Mouse (Mus musculus) intestine, embryonic 14.5 days (tissue): ENCODE results near the gene Iqgap1. TPM values are rescaled to one million over a fixed set of nuclear protein-coding genes. Genes with fewer than 3 reads are reported as not detected.

Source experiments
- ATAC-seq: fragments of 200-750 bp; cut with Nextera tagmentation; replicated peaks from 2 replicates; pipeline ENCODE4 v1.8.0; 2017; ENCODE audit warnings: low read depth, moderate number of reproducible peaks, moderate TSS enrichment, moderate library complexity; ENCODE audit not compliant: low FRiP score, low TSS enrichment
- DNase-seq: peaks from one replicate; pipeline ENCODE4 v3.0.0-alpha.2; 2018; ENCODE audit warnings: low spot score
- H3K27ac ChIP-seq: fragments of 300-500 bp; sonication (generic); 2 replicates; pipeline ENCODE4 v1.5.1; 2014; ENCODE audit warnings: low read depth, mild to moderate bottlenecking, control low read depth
- H3K27me3 ChIP-seq: fragments of 300-500 bp; sonication (generic); replicated peaks from 2 replicates; pipeline ENCODE4 v1.6.1; 2014; ENCODE audit warnings: low read length, control low read depth; ENCODE audit not compliant: control insufficient read depth, insufficient read depth
- H3K36me3 ChIP-seq: fragments of 300-500 bp; sonication (generic); 2 replicates; pipeline ENCODE4 v1.6.1; 2014; ENCODE audit warnings: low read length, control low read depth; ENCODE audit not compliant: control insufficient read depth, insufficient read depth
- H3K4me1 ChIP-seq: fragments of 300-500 bp; sonication (generic); replicated peaks from 2 replicates; pipeline ENCODE4 v1.6.1; 2014; ENCODE audit warnings: low read length, control low read depth, mixed read lengths; ENCODE audit not compliant: control insufficient read depth, insufficient read depth
- H3K4me2 ChIP-seq: fragments of 300-500 bp; sonication (generic); 2 replicates; pipeline ENCODE4 v1.6.1; 2014; ENCODE audit warnings: low read length
- H3K4me3 ChIP-seq: fragments of 300-500 bp; sonication (generic); 2 replicates; pipeline ENCODE4 v1.5.1; 2014; ENCODE audit warnings: low read depth, low read length, control low read depth, mixed read lengths
- H3K9ac ChIP-seq: fragments of 300-500 bp; sonication (generic); 2 replicates; pipeline ENCODE4 v1.6.1; 2014; ENCODE audit warnings: mild to moderate bottlenecking, low read length
- H3K9me3 ChIP-seq: fragments of 300-500 bp; sonication (generic); 2 replicates; pipeline ENCODE4 v1.6.1; 2016; ENCODE audit warnings: low read length, control low read depth; ENCODE audit not compliant: control insufficient read depth
- WGBS: fragments of 180-500 bp; shearing (Covaris S2); extraction: QIAGEN DNeasy Blood & Tissue Kit; methylation state at CpG from one replicate; pipeline ENCODE4 v1.1.7; 2014; 5-methylcytosine and 5-hydroxymethylcytosine counted together
- polyA plus RNA-seq: library from polyadenylated mRNA; unstranded; fragments of >200 nt; fragmentation: Nextera tagmentation; extraction: Ambion mirVana; gene quantifications from 2 replicates; pipeline ENCODE4 v1.2.1, GENCODE M21; 2014

The Iqgap1 gene
- polyA plus RNA-seq: 81.7 and 82.5 TPM in 2 replicates

- Histone ChIP-seq H3K9me3 (no peaks in the 10 kb centered on the region), H3K4me1 (no peaks in the 10 kb centered on the region), H3K4me3 (no peak within 1 kb of the TSS), H3K36me3 (no peaks in the 10 kb centered on the region), H3K27ac (no peak within 1 kb of the TSS), H3K27me3 (no peaks in the 10 kb centered on the region), H3K9ac (no peak within 1 kb of the TSS), H3K4me2 (no peak within 1 kb of the TSS)
- ATAC-seq: no peak
- WGBS: 70% methylated on average over 11 of the region's 11 CpGs
- DNase-seq: no peak
Observed at GRCm38 (mm10) chr7:80825843-80826403, at the start of gene Iqgap1. Iqgap1 (minus strand) TSS chr7:80825974.

GRCm38 (mm10) chr7:80873631-80874030 is 47.9 kb upstream of the Iqgap1 start:
- H3K9ac ChIP-seq: no peak overlapping the region
- H3K36me3 ChIP-seq: peaks cover 89% of the 10 kb centered on the region
- no peaks in the 10 kb centered on the region for H3K27me3 ChIP-seq
- H3K27ac ChIP-seq: no peak overlapping the region
- ATAC-seq (no peak), DNase-seq (no peak)
- H3K4me1 ChIP-seq: no peaks in the 10 kb centered on the region
- no peak overlapping the region for H3K4me3 ChIP-seq
- no peak overlapping the region for H3K4me2 ChIP-seq
- no peaks in the 10 kb centered on the region for H3K9me3 ChIP-seq
- WGBS: 93% methylated on average over 2 of the region's 2 CpGs

GRCm38 (mm10) chr7:80873038-80873437 is 47.3 kb upstream of the Iqgap1 start:
- Histone ChIP-seq H3K4me2 (no peak overlapping the region), H3K9ac (no peak overlapping the region), H3K27ac (no peak overlapping the region), H3K27me3 (no peaks in the 10 kb centered on the region), H3K9me3 (no peaks in the 10 kb centered on the region), H3K4me3 (no peak overlapping the region), H3K4me1 (no peaks in the 10 kb centered on the region), H3K36me3 (peaks cover 93% of the 10 kb centered on the region)
- DNase-seq (no peak), ATAC-seq (no peak)
- 80% methylated on average over 5 of the region's 5 CpGs for WGBS

- Histone ChIP-seq H3K27me3 (no peaks in the 10 kb centered on the region), H3K36me3 (peaks cover 82% of the 10 kb centered on the region), H3K27ac (no peak overlapping the region), H3K4me2 (no peak overlapping the region), H3K9ac (no peak overlapping the region), H3K4me1 (peaks cover 9% of the 10 kb centered on the region; the same call in 1 of the 2 replicates), H3K4me3 (no peak overlapping the region), H3K9me3 (no peaks in the 10 kb centered on the region)
- WGBS: 89% methylated on average over 2 of the region's 2 CpGs
- ATAC-seq: no peak
- DNase-seq: no peak
Observed at GRCm38 (mm10) chr7:80868686-80869085, 42.9 kb upstream of the Iqgap1 start.

GRCm38 (mm10) chr7:80866514-80867147 is 40.9 kb upstream of the Iqgap1 start:
- peak; percentile 84 for ATAC-seq
- Histone ChIP-seq H3K4me1 (peaks cover 19% of the 10 kb centered on the region), H3K4me2 (peak overlapping the region; percentile 28), H3K27ac (peak overlapping the region; percentile 64), H3K4me3 (no peak overlapping the region), H3K9ac (no peak overlapping the region), H3K27me3 (no peaks in the 10 kb centered on the region), H3K9me3 (no peaks in the 10 kb centered on the region), H3K36me3 (peaks cover 68% of the 10 kb centered on the region)
- 51% methylated on average over 7 of the region's 7 CpGs for WGBS
- DNase-seq: no peak

GRCm38 (mm10) chr7:80865521-80865920 is 39.7 kb upstream of the Iqgap1 start:
- peaks cover 57% of the 10 kb centered on the region for H3K36me3 ChIP-seq
- no peaks in the 10 kb centered on the region for H3K27me3 ChIP-seq
- H3K4me1 ChIP-seq: peaks cover 23% of the 10 kb centered on the region
- DNase-seq (no peak), ATAC-seq (no peak)
- 85% methylated on average over 7 of the region's 7 CpGs for WGBS
- H3K27ac ChIP-seq: peak overlapping the region; percentile 7; the same call in 1 of the 2 replicates
- no peak overlapping the region for H3K4me2 ChIP-seq
- H3K9ac ChIP-seq: no peak overlapping the region
- no peaks in the 10 kb centered on the region for H3K9me3 ChIP-seq
- H3K4me3 ChIP-seq: no peak overlapping the region

GRCm38 (mm10) chr7:80864831-80865230 is 39.1 kb upstream of the Iqgap1 start:
- Histone ChIP-seq H3K9me3 (no peaks in the 10 kb centered on the region), H3K4me1 (peaks cover 26% of the 10 kb centered on the region), H3K27me3 (no peaks in the 10 kb centered on the region), H3K4me3 (no peak overlapping the region), H3K9ac (no peak overlapping the region), H3K4me2 (no peak overlapping the region), H3K36me3 (peaks cover 50% of the 10 kb centered on the region), H3K27ac (0 out of 2 replicates have a peak overlapping the region, but pooled peaks have one; percentile 7)
- no peak for ATAC-seq
- DNase-seq: no peak
- 77% methylated on average over 8 of the region's 8 CpGs for WGBS

- Histone ChIP-seq H3K4me3 (no peak overlapping the region), H3K27ac (no peak overlapping the region), H3K27me3 (no peaks in the 10 kb centered on the region), H3K4me2 (no peak overlapping the region), H3K9ac (no peak overlapping the region), H3K36me3 (peaks cover 43% of the 10 kb centered on the region), H3K4me1 (peaks cover 26% of the 10 kb centered on the region), H3K9me3 (no peaks in the 10 kb centered on the region)
- 63% methylated on average over 1 of the region's 1 CpGs for whole genome bisulfite sequencing
- ATAC-seq (no peak), DNase-seq (no peak)
Observed at GRCm38 (mm10) chr7:80864151-80864550, 38.4 kb upstream of the Iqgap1 start.

- H3K36me3 ChIP-seq: peaks cover 37% of the 10 kb centered on the region
- H3K27me3 ChIP-seq: no peaks in the 10 kb centered on the region
- no peak for ATAC-seq
- no peak overlapping the region for H3K27ac ChIP-seq
- WGBS: 85% methylated on average over 5 of the region's 5 CpGs
- no peak overlapping the region for H3K4me3 ChIP-seq
- no peak for DNase-seq
- no peak overlapping the region for H3K9ac ChIP-seq
- peaks cover 26% of the 10 kb centered on the region for H3K4me1 ChIP-seq
- H3K4me2 ChIP-seq: no peak overlapping the region
- H3K9me3 ChIP-seq: no peaks in the 10 kb centered on the region
Observed at GRCm38 (mm10) chr7:80863520-80863919, 37.7 kb upstream of the Iqgap1 start.
